Mouse (Mus musculus) hematopoietic stem cell, adult 5-6 weeks (primary cell): ENCODE data around the gene Ano3. TPM values are rescaled to one million over a fixed set of nuclear protein-coding genes. Genes with fewer than 3 reads are reported as not detected.
"Not testable (repeated sequence)": the region's sequence is repeated elsewhere in the genome, so short reads cannot be mapped to it uniquely, and the experiment has no call there.

Experiments used
- ATAC-seq, 2 experiments: fragments of 125-278 bp in 1 of 2; replicated peaks in 1 of 2; 2 replicates each; pipeline ENCODE4 v1.8.0; 2016 to 2017; ENCODE audit warnings: inconsistent platforms in 2 of 2, mild to moderate bottlenecking in 2 of 2, moderate number of reproducible peaks in 2 of 2, low read depth in 1 of 2, moderate TSS enrichment in 1 of 2; ENCODE audit not compliant: low FRiP score in 2 of 2, poor library complexity in 2 of 2, severe bottlenecking in 2 of 2, insufficient read depth in 1 of 2, low TSS enrichment in 1 of 2
- total RNA-seq: library from RNA; stranded (forward); fragments of 172-1452, 232-1000 nt; gene quantifications from 2 replicates; pipeline ENCODE4 v1.2.3, GENCODE M21; 2017

The Ano3 gene
- total RNA-seq = not detected in 2 replicates

DNA sequence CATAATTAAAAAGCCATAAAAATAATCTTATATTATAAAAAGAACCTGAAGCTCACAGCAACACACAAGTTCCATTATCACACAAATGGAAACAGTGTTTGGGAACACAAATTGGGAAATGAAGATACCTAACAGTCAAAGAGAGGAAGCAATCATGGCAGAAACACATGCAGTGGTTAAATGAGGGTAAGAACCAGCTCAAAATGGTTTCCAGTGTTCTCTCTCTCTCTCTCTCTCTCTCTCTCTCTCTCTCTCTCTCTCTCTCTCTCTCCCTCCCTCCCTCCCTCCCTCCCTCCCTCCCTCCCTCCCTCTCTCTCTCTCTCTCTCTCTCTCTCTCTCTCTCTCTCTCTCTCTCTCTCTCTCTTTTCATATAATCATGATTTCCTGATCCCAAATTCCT lies at the start of gene Ano3:
Gene Ano3 (minus strand): TSS at position 101 of the 400 bp plus-strand sequence.
- ATAC-seq = not testable (repeated sequence)

DNA sequence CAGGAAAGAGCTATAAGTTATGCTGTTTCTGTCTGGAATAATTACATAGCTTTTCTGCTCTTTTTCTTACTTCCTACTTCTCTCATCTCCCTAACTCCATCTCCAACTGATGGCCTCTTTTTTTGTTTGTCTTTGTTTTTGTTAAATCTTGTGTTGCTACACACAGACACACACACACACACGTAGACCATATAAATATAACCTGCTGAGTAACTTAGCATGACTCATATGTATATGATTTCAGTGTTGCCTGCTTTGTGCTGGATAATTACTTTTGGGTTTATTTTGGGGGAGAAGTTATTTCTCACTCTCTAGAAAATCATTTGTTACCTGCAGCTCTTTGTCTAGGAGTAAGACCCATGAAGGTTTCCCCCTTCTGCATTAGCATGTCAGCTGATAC lies 39.3 kb upstream of the Ano3 start:
- no peak for ATAC-seq

DNA sequence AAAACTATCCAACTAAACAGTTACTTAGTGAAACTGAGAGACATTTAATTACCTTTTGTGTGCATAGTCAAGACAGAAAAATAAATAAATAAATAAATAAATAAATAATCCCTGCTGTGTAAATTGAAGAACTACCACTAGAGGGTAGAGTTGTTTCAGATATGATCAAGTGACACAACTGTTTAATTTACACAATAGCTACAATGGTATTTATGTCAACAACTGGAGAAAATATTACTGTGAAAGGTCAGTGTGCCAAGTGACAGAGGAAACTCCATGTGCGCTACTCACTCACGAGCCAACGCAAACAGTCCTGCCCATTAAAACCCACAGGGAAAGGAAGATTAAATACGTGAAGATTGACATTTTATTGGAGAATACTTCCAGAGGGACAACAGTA lies 38.8 kb upstream of the Ano3 start:
- no peak for ATAC-seq

DNA sequence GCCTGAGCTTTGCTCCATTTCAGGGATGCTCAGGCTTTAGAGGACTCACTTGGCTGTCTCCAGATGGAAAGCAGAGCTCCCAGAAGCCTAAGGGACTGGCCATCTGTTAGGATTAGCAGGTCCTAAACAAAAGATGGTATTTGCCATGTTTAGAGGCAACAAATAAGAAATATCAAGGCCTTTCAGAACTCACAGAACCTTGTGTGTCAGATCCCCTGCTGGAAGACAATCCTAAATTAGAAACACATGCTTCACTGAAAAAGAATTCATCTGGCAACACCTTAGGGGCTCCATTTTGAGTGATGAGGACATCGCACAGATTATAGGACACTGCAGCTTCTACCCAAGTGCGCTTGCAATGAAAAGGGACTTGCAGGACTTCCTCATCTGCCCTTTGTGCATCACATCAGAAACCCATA lies 35.1 kb upstream of the Ano3 start:
- ATAC-seq = no peak

DNA sequence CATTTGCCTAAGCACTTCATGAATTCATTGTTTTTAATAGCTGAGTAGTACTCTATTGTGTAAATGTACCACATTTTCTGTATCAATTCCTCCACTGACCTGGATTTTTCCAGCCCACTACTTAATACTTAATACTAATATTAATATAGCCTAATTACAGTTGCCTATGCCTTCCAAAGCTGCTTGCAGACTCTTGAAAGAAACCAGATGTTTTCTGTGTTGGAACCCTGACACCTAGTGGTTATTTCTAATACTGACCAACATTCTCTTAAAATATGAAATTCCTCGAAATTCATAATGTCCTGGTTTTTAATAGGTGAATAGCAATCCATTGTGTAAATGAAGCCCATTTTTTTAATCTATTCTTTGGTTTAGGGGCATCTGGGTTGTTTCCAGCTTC lies 31.0 kb upstream of the Ano3 start:
- ATAC-seq = no peak

DNA sequence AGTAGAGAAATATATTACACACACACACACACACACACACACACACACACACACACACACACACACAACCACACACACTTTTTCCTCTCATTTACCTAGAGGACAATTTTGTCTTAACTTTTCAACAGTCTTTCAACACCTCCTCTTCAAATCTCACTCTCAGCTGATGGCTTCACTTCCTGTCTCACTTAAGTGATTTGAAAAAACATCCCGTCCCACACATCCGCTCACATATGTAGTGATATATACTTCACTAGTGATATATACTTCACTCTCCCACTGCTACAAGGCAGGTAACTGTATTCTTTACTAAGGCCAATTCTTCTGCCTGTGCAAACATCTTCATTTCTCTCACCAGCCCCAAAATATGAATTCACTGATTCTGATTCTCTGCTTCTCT lies 28.9 kb upstream of the Ano3 start:
- no peak for ATAC-seq

DNA sequence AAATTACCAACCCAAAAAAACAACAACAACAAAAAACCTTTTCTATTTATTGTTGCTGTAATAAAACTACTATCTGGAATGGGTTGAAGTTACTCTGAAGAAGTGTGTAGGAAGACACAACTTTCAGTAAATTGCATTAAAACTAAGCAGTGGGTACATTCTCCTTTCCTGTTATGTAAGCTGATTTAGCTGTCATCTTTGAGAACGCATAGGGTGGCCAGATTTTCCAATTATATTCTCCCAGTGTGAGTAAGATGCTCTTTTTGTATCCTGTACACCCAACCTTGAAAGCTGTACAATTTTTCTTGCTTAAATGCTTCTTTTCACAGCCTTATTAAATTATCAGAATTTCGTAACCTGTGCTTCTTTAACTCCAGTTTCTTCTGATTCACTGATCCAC lies 26.1 kb upstream of the Ano3 start:
- no peak for ATAC-seq

DNA sequence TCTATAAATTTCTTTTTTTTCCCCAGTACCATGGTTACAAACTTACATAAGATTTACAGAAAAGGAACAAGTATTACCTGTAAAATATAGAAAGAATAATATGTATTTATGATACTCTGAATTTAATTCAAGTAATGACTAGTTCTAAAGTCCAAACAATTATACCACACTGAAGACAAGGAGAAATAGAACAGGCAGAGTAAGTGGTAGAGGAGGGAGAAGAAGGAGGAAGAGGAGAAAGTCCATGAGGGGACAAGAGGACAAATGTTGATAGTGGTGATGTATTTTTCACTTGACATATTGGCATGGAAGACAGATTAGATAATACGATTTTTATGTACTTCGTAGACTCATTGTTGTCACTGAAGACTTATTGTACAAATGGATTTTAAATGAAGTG lies 19.4 kb upstream of the Ano3 start:
- ATAC-seq = no peak

DNA sequence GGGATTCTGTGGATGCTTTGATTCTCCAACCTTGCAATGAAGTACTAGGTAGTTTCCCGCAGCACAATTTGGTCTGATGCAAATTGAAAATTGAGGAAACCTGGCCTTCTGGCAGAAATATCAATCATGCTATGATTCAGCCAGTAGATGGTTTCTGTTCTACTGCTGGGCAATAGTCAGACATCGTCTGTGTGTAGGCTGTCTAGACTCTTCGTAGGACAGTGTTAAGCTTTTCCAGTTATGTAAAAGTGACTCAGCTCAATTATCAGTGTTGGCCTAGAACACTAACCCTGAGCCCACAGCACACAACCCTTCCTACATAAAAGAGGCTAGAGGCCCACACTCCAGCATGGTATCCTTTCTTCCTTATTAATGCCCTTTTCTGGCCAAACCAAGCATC lies 14.7 kb upstream of the Ano3 start:
- no peak for ATAC-seq

DNA sequence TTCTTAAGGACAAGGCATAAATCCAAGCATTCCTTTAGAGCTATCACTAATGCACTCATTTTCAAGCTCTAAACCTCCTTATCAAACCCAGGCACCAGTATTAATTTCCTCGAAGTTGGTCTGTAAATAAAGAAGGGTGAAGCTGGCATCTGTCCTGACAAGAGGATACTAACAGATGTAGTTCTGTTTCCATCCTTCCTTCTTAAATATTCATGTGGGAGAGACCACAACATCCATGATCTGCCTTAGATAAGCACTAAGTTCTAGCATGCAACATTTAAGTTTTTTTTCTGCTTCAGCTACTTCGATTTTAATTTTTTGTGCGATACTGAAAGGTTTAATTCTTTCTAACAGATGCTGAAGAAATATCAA lies 305 bp downstream of the Ano3 start:
- no peak for ATAC-seq

DNA sequence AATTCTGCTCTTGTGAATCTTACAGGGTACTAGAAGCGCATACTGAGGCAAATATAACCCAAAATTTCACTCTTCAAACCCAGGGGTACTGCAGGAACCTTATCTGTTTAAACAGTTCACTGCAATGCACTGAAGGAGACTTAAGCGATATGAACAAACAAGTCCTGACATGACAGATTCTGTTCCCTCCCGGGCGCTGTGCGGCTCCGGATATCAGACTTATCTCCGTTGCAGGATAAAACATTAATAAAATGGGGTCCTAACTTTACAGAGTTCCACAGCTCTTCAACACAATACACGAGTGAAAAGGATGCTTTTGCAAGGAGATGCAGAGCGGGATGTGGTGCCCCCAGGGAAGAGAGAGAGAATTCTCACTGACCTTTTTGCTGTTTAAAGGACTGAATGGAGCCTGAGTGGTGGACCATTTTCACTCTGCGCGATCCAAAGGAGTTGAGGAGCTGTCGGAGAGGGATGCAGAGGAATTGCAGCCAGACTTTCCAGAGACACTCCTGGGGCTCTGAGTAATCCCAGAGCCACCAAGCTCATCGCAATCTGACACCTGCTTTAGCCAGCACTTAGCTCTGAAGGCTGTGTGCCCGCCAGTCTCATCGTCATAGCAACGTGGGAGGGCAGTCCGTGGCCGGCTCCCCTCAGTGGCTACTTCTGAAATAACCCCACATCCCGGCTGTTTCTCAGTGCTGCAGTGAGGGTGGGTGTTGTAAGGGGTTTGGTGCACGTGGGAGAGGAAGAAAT lies 868 bp downstream of the Ano3 start:
- ATAC-seq = no peak

DNA sequence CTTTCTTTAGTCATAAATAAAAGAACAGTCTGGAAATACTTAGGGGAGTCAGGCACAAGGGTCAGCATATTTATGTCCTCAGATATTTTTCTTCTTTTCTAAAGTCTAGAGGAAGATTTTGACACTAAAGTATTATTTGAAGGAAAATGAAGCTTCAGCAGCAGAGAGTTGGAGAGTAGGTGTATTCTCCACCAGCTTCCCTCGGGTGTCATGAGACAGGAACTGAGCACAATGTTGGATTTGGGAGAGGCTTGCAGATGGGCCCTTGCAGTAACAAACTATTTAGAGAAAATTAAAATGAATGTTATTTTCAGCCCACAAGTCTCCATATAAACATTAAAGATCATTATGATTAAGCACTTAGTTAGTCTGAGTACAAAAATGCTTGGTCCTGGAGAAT lies 5.6 kb downstream of the Ano3 start:
- no peak for ATAC-seq

DNA sequence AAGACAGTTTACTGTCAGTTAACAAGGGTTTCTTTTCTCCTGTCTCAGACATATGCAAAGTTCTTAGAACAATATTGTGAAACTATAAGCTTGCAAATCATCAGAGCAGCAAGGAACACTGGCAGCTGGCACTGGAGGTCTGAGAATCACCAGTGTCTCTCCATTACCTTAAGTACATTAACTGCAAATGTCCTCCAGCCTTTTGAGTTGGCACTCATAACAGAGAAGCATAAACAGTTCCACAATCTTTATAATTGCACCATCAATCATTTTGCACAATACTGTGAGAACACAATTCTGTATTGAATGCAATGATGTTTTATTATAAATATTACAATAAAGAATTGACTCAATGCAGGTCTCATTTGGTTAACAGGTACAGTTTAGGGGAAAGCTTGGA lies 15.0 kb downstream of the Ano3 start:
- ATAC-seq = no peak

DNA sequence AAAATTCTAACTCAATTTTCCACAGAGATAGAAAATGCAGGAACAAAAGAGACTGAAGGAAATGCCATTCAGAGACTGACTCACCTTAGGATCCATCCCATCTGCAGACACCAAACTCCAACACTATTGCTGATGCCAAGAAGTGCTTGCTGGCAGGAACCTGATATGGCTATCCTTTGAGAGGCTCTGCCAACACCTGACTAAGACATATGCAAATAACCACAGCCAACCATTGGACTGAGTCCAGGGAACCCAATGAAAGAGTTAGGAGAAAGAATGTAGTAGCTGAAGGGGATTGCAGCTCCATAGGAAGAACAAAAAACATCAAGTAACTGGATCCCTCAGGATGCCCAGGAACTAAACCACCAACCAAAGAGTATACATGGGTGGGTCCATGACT lies 21.6 kb downstream of the Ano3 start:
- no peak for ATAC-seq

DNA sequence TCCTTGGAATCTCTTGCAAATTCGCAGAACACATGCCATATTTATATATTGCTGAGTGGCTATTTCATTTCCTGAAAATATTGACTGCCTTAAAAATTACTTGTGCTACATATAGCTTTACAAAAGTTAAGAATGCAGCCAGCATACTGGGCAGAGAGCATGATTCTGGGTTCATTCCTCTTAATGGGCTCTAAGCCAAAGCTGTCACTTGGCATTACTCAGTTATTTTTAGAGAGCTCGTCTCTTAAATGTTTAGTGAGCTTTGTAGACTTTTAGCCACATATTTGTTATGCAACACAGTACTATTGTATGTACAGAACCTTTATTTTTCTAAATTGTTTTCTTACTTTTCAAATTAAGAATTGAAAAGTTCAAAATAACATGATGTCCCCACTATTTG lies 41.2 kb downstream of the Ano3 start:
- no peak for ATAC-seq

DNA sequence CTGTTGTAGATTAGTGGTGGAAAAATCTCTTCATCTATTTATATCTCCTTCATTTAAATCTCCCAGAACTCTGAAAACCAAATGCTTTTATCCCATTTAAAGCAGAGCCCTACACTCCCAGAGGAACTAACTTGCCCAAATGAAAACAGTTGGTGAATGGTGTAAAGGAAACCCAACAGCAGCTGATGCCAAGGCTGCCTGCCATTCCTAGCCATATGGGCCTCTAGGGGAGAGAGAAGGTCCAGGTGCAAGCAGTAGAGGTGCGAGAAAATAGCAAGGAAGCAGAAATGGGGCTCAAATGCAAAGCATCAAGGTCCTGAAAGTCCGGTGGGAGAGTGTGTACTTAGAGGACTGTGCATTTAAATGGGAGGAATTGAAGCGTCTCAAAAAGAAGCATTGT lies 44.2 kb downstream of the Ano3 start:
- no peak for ATAC-seq

DNA sequence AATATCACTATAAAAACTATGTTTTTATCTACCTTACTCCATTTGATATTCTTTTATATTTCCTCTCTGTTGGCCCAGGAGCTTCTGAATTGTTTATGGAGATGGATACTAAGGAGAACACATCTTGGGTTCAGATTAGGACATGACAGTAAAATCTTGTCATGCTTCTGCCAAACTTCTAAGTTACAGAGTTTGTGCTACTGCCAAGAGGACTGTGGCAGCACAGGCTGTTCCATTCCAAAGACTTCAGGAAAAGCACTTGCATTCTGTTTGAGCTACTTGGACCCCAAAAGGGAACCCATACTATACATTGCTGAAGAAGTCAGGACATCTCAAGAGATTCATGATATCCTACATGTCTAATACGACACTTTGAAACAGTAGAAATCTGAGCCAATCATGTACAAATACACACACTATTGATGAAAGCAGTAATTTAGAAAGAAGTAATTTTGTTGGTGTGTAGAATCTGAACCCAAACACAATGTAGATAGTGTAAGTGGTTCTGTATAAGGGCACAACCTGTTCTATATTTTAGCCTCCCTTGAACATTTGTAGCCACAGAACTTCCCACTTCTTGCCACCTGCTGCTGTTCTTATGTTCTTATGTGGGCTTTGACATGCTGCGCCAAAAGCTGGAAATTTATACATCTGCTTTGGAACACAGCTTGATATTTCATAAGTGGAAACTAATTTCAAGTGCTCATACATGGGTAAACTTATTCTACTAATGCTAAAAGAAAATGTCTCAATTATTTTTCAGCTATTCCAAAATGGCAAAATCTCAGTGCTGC lies 54.0 kb downstream of the Ano3 start:
- ATAC-seq = no peak

DNA sequence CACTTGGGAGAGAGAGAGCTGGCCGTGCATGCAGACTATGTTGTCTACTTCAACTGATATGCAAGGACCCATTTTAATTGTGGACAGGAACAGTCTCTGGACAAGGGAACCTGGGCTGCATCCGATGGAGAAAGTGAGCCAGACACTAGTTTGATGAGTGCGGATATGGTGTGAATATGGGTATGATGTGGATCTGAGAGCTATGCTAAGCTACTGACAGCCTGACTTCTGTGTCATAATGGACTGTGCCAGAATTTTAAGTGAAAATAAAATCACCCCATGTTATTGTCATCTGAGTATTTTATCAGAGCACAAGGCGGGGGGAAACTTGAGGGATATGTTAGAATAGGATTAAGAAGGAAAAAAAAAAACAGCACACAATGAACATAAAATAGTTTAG lies 79.1 kb downstream of the Ano3 start:
- no peak for ATAC-seq

DNA sequence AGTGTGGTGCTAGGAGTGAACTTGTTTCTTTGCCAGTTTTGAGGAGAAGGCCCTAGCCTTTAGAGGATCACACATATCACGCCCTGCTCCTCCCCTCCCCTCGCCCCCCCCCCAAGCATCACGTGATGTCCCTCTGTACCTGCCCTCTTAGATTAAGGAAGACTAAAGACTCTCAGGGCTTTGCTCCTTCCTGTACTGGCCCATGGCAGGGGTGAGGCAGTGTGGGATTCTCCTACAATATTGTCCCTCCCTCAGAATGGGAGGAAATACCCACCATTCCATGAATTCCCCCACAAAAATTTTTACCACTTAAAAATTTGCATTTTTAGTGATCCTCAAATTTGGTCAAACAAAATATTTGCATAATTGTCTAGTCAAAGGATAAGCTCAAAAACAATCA lies 85.1 kb downstream of the Ano3 start:
- no peak for ATAC-seq
